Mouse (Mus musculus): ENCODE results near the gene Dennd5b.

GRCm38 (mm10) chr6:148959540-148960238, 141.8 kb downstream of the Dennd5b start:
- no peak for TF ChIP-seq CTCF (IDR thresholded peaks at IDR 0.05; ENCODE audit: low read depth)
- no peak for TF ChIP-seq EP300 (IDR thresholded peaks at IDR 0.05; ENCODE audit: low read depth)

All from liver, postnatal 0 days (tissue).